Mouse (Mus musculus): ENCODE data around the gene Tmtc1.

Gene Tmtc1

DNA sequence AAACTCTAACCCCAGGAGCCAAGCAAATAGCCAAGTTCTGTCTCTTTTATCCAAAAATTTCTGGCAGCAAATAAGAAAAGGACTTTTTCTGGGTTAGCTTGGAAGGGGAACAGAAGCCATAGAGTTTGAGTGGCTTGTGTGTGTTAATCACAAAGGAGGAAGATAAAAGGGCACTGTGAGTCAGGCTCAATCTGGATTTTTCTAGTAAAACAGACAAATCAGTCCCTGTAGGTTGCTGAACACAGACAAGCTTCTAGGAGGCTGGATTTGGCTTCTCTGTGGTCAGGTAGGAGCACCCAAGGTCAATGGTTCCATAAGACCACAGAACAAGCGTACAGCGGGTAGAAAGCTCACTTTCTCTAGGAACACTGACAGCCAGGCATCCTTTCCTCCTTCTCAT, 141.9 kb downstream of the Tmtc1 start:
- no peak for DNase-seq

DNA sequence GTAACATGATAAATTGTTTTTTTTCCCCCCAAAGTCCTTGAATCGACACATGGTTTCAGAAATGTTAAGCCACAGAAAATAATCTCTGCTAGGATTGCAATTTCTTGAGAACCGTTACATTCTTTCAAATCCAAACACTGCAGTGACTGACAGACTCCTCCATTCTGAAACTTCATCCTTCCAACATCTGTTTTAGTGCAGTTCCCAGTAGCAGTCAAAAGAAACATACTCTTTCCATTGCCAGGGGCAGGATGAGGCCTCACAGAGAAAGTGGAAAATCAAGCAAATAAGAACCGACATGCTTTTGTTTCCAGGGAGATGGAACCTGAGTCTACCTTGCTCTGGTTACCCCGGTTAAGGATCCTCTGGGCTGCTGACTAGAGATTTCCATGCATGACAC, 147.1 kb downstream of the Tmtc1 start:
- no peak for DNase-seq

DNA sequence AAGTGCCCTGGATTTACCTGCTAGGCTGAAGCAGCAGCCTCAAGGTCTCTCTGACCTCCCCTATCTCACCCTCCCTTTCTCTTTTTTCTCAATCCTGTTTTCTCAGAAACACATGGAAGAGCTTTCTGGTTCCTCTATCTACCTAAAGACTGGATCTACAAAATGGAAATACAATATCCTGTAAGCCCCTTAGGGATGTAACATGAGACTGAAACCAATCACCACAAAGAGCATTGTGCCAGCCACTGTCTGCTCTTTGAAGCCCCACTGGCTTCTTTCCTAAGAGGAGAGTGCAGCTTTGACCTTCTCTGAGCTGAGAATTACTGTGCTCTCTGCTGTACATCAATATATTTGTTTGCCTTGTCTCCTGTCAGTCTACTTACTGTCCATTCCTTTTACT, 147.8 kb downstream of the Tmtc1 start:
- no peak for DNase-seq

DNA sequence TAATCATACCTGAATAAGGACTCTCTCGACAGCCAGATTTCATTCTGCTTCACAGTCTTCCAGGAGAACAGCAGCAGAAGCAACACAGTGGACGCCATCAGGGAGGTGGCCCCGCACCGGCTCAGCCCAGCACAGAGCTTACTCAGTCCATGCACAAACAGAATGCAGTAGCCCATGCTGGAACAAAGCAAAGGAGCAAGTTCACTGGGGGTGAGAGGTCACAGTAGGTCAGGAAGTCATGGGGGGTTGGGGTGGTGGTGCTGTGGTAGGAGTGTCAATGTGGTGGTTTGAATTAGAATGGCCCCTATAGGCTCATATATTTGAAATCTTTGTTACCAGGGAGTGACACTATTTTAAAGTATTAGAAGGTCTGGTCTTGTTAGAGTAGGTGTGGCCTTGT, 149.7 kb downstream of the Tmtc1 start:
- no peak for DNase-seq

DNA sequence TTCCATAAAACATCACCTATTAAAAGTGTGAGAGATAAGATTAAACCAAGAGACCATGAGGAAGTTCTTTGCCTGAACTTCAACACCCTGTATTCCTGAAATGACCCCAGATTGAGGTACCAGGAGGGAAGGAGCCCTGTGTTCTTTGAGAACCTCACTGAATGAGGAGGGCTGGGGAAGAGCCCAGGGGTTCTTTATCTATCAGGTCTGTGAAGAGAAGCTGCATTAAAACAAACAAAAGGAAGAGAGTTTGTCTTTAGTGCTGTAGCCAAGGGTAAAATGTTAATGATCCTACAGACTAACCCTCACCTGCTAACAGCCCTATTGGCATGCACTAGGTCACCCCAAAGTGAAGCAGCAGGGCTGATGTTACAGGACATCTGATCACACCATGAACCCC, 153.3 kb downstream of the Tmtc1 start:
- no peak for DNase-seq

DNA sequence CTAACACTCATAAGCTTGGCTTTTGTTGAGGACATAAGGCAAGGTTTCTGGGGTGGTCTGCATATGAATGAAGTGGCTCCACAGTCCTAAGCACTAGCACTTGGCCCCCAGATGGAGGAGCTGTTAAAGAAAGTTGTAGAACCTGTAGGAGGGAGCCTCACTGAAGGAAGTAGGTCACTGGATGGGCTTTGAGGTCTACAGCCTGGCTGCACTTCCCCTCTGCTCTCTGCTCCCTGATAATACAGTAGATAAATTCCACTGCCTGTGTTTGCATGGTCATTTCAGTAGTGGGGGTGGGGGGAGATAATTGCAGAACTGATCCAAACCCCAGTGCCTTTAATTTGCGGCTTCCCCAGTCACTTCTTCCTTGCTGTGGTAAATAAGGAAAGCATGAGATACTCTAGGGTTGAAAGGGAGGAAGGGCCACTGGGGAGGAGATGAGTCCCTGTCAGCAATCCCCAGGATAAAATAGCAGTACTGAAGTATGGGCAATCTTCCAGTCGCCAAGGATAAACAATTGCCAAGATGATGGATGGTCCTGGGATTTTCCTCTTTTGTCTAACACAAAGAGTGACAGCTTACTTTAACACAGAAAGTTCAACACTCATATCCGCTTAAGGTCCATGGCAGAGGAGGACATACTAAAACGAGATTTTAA, 160.8 kb downstream of the Tmtc1 start:
- DNase-seq, result no peak

DNA sequence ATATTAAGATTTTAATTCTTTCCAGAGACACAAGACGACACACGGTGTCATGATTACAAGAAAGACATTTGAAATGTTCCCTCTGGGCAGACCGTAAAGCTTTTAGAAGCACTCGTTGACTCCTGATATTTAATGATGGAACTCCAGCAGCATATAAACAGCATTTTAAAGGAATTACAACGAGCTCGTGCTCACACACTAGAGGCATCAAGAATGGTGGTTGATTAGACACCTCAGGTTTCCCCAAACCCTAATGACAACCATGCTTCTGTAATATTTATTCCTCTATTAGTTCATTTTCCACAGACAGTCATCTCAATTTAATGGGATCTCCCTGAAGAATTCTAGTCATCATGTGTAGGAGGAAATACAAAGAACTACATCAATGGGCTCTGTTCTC, 164.9 kb downstream of the Tmtc1 start:
- no peak for DNase-seq

DNA sequence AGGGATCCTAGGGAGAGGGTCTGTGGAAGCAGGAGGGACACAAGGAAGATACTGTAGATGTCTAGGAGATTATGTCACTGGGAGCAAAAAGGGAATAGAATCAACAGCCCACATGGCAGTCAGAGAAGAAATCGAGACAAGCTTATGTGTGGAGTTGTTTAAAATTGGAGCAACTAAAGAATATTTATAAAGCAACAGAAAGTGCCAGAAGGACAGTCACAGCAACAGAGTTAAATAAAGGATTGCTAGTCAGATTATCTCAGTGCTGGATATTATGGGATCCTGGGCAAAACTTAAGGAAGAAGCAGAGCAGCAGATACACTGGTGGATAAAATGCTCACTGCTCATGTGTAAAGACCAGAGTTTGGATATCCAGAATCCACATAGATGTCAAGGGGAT, 167.8 kb downstream of the Tmtc1 start:
- no peak for DNase-seq

DNA sequence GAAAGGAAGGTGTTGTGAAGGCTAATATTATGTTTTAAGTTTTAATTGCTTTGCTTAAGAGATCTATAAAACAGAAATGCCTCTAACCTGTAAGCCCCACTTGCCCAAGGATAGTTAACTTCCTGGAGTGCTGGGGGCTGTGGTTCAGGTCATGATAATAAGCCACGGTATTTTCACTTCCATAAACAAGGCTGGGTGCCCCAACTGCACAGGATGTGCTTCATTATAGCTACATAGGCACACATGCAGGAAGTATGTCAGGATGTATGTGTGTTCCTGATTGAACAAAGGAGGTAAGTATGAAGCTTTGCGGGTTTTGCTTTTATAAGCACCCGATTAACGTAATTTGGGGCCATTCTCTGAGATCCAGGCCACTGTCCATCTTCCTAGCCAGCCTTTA, 169.1 kb downstream of the Tmtc1 start:
- no peak for DNase-seq

DNA sequence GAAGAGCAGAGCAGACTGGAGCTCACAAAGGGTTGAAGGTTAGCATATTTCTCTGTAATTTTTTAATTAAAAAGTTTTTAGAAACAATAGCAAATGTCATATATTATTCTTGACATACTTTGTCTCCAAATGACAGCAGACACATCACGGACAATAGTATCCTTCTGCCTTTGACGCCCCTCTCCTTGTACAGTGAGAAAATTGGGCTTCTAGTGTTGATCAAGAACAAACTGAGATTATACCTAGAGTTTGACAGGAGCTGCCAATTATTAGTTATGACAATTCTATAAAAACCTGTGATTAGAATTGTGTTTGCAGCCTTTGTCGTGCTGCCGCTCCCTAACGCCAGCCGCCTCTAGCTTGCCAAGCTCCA, 183.5 kb downstream of the Tmtc1 start:
- no peak for DNase-seq

DNA sequence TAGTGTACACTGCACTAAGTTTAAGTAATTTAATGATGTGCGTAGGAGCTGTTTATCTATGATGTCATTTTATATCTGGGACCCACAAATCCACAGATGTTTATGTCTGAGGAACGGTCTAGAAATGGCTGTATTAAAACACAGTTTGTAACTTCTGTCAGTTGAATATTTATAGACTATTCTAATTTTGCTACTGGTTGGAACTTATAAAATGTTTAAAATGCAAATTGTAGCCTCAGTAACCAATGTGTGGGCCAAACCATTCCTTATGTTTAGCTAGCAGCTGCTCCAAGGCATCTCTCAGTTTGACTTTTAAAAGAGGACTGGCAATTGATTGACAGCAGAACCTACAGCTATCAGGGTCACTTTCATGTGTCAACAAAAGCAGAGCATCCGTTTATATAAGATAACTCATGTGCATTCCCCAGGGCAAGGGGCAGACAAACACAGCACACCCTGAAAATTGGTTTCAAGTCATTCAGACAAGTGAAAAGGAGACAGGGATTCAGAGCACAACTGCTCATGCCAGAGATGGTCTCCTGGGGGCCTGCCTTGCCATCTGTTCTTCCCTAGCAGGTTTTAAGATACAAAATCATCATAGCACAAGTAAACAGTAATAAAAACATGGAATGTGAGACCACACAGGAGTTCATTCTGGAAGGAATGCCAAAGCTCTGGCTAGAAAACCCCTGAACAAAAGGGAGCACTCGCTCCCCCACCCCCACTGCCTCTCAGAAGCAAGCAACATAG, 184.0 kb downstream of the Tmtc1 start:
- DNase-seq, result no peak

DNA sequence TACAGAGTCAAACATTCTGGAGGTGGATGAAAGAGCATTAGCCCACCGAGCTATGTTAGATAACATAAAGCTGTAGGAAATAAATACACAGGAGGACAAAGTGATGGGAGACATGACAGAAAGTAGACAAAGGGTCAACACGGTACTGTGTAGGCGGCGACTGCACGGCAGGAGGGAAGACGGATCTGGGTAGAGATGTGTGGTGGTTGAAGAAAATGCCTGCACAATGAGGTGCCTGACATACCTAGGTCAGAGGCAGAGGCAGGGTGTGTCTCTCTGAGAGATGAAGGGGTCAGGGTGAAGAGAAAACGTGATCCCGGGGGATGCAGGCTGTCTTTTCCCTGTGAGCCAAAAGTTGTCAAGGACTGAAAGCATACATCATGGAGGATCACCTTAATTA, 185.1 kb downstream of the Tmtc1 start:
- DNase-seq, result no peak

DNA sequence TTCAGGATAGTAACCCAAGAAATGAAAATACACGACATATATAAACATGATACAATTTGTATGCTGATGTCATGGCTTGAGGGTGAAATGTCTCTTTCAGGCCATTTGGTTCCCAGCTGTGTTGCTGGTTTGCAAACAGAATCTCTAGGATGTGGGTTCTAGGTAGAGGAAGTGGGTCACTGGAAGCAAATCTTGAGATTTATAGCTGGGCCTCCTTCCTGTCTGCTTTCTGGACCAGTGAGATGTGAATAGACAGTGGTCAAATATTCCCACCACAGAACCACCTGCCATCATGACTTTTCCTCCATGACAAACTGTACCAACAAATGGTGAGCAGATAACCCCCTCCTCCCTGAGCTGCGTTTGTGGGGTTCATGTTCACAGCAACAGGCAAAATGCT, 186.4 kb downstream of the Tmtc1 start:
- no peak for DNase-seq

DNA sequence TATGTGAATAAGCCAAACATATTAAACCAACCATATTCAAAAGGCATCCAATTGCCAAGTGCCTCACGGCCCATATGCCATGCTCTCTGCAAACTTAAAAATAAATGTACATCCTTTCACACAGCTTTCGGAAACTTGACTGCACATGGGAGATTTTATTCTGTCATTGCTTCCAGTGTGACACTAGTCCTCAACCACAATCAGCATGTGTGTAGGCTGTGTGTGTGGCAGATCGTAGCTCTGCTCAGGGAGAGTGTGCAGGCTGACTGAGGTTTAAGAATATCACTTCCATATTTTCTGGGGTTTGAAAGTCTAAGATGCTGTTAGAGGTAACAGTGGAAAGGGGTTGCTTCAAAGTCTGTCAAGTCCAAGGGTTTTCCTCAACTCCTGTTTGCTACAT, 188.1 kb downstream of the Tmtc1 start:
- no peak for DNase-seq

DNA sequence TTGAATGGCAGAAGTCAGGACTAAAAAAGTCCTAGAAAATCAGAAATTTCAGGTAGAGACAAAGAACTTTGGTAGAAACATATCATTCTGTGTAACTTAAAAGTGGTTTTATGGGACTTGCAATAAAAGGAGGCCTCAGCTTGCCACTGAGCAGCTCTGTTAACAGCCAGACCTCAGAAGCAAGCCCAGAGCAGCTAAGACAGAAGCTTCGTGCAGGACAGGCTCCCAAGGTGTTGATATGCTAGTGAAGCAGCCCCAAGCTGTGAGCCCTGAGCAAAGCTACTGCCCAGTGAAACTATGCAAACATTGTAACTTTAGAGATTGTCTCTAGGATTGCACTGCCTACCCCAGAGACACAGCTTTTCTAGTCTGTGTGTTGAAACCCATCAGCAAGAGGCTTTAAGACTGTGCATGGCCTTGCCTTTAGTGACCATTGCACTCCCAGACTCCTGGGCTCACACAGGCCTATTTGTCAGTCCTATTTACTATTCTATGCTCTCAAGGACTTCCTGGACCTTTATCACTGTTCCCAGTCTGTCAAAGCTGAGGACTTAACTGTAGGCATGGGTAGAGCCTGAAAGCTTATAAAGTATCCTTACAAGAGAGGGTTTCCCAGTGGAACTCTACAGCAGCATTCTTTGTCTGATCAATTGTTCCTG, 188.7 kb downstream of the Tmtc1 start:
- no peak for DNase-seq

DNA sequence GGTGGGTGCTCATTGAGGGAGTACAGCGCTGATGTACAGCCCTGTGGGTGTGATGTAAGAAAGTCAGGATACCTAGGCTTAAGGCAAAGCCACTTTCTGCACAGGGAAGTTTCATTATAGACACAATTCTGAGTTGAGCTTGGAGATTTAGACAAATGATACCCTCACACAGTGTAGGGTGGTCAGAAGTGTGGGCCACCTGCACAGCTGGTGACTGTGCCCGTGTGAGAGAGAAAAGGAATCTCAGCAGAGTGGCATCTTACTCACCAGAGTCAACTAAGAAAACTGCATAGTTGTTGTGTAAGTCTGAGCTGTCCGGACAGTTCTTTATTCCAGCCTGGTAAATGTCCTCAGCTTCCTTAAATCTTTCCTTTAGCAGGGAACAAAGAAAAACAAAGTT, 195.0 kb downstream of the Tmtc1 start:
- DNase-seq, result no peak

DNA sequence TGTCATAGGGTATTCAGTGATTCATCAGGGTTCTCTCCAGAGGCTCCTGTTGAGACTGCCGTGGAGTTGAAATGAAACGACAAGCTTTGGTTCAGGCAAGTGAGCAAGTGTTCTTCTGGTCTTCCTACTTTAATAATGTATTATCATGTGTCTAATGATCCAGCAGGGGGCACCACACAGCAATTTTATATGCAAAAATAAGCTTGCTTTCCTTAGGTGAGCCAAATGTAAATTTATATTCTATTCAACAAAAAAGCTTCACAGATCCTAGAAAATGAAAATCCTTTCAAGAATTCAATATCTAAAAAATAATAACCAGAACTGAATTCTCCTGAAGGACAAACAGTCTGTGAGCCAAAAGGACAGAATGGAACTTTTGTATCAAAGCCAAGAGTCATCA, 195.6 kb downstream of the Tmtc1 start:
- peak; percentile 26 for DNase-seq

DNA sequence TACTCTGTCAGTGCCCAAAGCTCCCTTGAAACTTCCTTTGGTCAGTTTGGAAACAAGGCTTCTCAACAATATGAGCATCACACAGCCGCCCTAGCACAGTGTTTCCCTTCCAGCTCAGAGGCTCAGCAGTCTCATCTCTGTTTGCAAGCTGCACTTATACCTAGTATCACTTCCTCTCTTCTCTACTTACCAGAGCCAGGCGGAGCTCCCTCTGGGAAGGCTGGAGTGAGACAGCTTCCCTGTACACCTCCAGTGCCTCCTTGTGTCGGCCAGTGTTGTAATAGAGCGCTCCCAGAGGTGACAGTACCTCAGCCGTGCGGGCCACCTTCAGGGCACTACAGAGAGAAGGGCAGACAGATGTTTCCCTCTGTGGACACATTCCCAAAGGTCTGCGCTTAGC, 197.6 kb downstream of the Tmtc1 start:
- no peak for DNase-seq

DNA sequence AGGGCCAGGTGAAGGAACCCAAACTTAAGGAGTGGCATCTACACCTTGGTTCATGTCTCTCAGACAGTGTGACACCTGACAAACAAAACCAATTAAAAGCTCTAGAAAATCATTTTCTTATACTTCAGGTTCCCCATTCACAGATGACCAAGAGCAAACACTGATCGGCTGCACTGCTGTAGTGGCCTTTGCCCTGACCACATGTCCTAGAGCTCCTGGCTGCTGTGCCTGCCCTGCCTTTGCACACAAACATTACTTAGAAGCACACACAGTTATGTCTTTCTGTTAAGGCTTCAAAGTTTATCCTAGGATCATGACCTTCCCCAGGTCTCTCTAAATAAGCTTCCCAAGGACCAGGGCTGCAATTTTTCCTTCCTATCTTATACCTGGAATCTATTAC, 199.4 kb downstream of the Tmtc1 start:
- DNase-seq, result no peak

DNA sequence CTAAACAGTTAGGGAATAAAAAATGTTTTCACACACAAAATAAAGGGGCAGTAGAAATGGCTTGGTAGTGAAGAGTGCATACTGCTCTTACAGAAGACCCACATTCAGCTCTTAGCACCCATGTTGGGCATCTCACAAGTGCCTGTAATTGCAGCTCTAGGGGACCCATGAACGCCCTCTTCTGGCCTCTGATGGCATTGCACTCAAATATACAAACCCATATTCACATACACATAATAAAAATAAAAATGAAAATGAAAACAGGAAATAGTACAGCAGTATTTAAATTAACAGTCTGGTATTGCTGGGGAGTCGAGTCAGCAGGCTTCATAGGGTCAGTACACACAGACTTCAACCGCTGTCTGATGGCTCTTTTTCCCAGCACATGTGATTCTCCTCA, 201.9 kb downstream of the Tmtc1 start:
- DNase-seq, result no peak

DNA sequence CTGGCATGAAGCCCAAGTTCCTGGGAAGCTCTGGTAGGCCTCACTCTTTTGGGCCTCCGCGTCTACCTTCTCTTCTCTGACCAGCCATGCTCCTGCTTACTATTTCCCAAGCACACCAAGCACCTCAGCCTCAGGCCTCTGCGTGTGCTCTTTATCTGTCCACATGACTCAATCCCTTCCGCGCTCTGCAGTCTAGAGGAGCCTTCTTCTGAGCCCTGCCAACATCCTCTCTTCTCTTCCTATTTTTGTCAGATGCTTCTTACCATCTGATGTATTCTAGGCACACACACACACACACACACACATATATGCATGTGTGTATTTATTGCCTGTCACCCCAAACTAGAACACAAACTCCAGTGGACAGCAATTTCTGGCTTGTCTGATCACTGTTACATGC, 202.5 kb downstream of the Tmtc1 start:
- no peak for DNase-seq

DNA sequence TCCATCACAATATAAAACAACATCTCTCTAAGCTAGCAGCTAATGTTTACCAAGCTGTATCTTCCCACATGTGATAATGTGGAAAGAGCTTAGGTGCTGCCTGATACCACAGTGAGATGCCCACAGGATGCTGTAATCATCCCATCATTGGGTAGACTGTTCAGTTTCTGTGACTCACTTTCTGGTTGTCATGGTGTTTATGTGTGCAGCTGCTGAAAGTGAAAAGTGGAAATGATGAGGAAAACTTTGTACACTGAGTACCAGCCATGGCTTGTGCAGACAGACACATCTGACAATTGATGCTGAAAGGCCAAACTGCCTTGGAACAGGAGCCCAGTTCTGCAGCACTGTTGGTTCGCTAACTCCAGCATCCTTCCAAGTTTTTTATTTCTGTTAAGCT, 204.9 kb downstream of the Tmtc1 start:
- DNase-seq, result no peak

DNA sequence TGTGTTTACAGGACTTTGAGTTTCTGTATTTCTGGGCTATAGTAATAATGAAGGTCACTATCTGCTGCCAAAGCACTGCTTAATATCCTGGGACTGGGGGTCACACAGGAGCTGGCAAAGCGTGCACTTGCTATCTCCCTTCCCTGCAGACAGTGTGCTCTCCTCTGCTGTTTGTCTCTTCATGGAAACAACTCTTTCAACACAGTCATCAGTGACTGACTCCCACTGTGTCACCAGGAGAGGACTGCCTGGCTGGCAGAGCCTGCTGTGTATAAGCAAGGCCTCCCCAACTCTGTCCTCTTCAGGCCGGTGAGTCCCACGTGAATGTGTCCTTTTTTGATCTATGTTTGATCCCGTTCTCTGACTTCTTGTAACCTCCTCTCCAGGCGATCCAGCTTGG, 206.7 kb downstream of the Tmtc1 start:
- no peak for DNase-seq

DNA sequence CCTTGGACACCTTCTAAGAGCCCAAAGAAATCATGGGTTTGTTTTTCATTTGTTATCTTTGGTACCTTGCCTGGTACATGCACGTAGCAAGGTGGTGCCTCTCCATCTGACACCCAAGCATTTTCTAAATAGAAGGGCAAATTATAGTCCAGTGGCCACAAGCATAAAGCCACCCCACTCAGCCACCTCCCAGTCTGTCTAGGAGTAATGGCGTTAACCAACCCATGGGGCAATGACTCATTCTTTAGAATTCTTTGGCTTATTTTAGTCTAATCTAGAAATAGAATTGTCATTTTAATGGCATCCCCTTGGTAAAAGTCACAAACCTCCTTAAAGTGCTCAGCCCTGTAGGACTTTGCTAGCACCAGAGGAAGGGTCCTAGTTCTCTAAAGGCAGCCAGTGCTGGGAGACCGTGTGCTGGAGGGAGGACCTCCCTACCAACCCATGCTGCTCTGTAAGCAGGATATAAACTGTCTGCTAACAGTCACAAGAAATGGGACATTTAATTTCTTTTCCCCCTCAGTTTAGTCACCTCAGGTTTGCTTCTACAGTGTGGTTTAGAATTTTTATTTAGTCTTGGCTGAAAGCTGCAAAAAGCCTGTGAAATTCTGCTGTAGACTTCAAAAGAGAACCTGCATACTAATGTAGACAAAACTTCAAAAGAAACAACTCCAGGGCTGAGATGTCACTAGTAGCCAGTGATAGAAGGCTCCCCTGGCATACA, 209.9 kb downstream of the Tmtc1 start:
- no peak for DNase-seq
